Mouse (Mus musculus): ENCODE results near the gene 4933406M09Rik. TPM values are rescaled to one million over a fixed set of nuclear protein-coding genes. Genes with fewer than 3 reads are reported as not detected.

The 4933406M09Rik gene
- polyA plus RNA-seq, 1 experiment from 2014 or later: not detected

GRCm38 (mm10) chr1:134415168-134415831 is 29.6 kb downstream of the 4933406M09Rik start, which contains the start of gene Adipor1:
Gene Adipor1, plus strand, starts transcription at chr1:134415378.
- peak within 1 kb of the TSS; percentile 94 for H3K27ac ChIP-seq
- peak within 1 kb of the TSS; percentile 70 for H3K4me2 ChIP-seq
- peaks cover 43% of the 10 kb centered on the region for H3K4me1 ChIP-seq
- no peaks in the 10 kb centered on the region for H3K27me3 ChIP-seq (replicated peaks)
- WGBS: under 1% methylated on average over 70 of the region's 77 CpGs
- peaks cover 9% of the 10 kb centered on the region for H3K36me3 ChIP-seq
- peak within 1 kb of the TSS; percentile 80 for H3K4me3 ChIP-seq (replicated peaks)
- peak within 1 kb of the TSS; percentile 64 for H3K9ac ChIP-seq
- H3K9me3 ChIP-seq: no peaks in the 10 kb centered on the region
- peak; percentile 99 for ATAC-seq (ENCODE audit: insufficient read depth, low FRiP score, low read depth)

- H3K4me1 ChIP-seq: peaks cover 43% of the 10 kb centered on the region
- H3K36me3 ChIP-seq: peaks cover 3% of the 10 kb centered on the region; the same call in 1 of the 2 replicates
- H3K27ac ChIP-seq: no peak overlapping the region
- no peaks in the 10 kb centered on the region for H3K27me3 ChIP-seq (replicated peaks)
- no peaks in the 10 kb centered on the region for H3K9me3 ChIP-seq
- no peak overlapping the region for H3K4me3 ChIP-seq (replicated peaks)
- WGBS: 65% methylated on average over 2 of the region's 2 CpGs
- no peak for ATAC-seq (ENCODE audit: insufficient read depth, low FRiP score, low read depth)
- H3K9ac ChIP-seq: no peak overlapping the region
- H3K4me2 ChIP-seq: no peak overlapping the region
Observed at GRCm38 (mm10) chr1:134418414-134418975, 32.8 kb downstream of the 4933406M09Rik start.

GRCm38 (mm10) chr1:134419176-134419575 is 33.4 kb downstream of the 4933406M09Rik start:
- Histone ChIP-seq H3K27ac (peak overlapping the region; percentile 12; the same call in 1 of the 2 replicates), H3K9me3 (no peaks in the 10 kb centered on the region), H3K27me3 (replicated peaks) (no peaks in the 10 kb centered on the region), H3K4me3 (replicated peaks) (no peak overlapping the region), H3K36me3 (peaks cover 9% of the 10 kb centered on the region), H3K4me2 (peak overlapping the region; percentile 10; the same call in 1 of the 2 replicates), H3K9ac (no peak overlapping the region), H3K4me1 (peaks cover 41% of the 10 kb centered on the region)
- 32% methylated on average over 1 of the region's 1 CpGs for WGBS
- no peak for ATAC-seq (ENCODE audit: insufficient read depth, low FRiP score, low read depth)

GRCm38 (mm10) chr1:134419751-134420458 is 34.2 kb downstream of the 4933406M09Rik start:
- ATAC-seq (ENCODE audit: insufficient read depth, low FRiP score, low read depth): no peak
- no peaks in the 10 kb centered on the region for H3K27me3 ChIP-seq (replicated peaks)
- H3K27ac ChIP-seq: peak overlapping the region; percentile 41
- H3K4me1 ChIP-seq: peaks cover 38% of the 10 kb centered on the region
- 40% methylated on average over 5 of the region's 5 CpGs for WGBS
- no peaks in the 10 kb centered on the region for H3K9me3 ChIP-seq
- H3K9ac ChIP-seq: no peak overlapping the region
- peaks cover 14% of the 10 kb centered on the region for H3K36me3 ChIP-seq
- H3K4me2 ChIP-seq: no peak overlapping the region
- H3K4me3 ChIP-seq (replicated peaks): no peak overlapping the region

GRCm38 (mm10) chr1:134423911-134424310 is 38.2 kb downstream of the 4933406M09Rik start:
- Histone ChIP-seq H3K4me1 (peaks cover 11% of the 10 kb centered on the region), H3K4me3 (replicated peaks) (no peak overlapping the region), H3K27ac (no peak overlapping the region), H3K9ac (no peak overlapping the region), H3K9me3 (no peaks in the 10 kb centered on the region), H3K27me3 (replicated peaks) (no peaks in the 10 kb centered on the region), H3K36me3 (peaks cover 46% of the 10 kb centered on the region), H3K4me2 (no peak overlapping the region)
- ATAC-seq (ENCODE audit: insufficient read depth, low FRiP score, low read depth): peak; percentile 57; the same call in 1 of the 2 replicates
- 66% methylated on average over 10 of the region's 10 CpGs for WGBS

- H3K9me3 ChIP-seq: no peaks in the 10 kb centered on the region
- no peaks in the 10 kb centered on the region for H3K4me1 ChIP-seq
- H3K4me3 ChIP-seq (replicated peaks): no peak overlapping the region
- peaks cover 56% of the 10 kb centered on the region for H3K36me3 ChIP-seq
- H3K4me2 ChIP-seq: no peak overlapping the region
- H3K27me3 ChIP-seq (replicated peaks): no peaks in the 10 kb centered on the region
- WGBS: 66% methylated on average over 5 of the region's 5 CpGs
- peak; percentile 98 for ATAC-seq (ENCODE audit: insufficient read depth, low FRiP score, low read depth)
- H3K27ac ChIP-seq: no peak overlapping the region
- no peak overlapping the region for H3K9ac ChIP-seq
Observed at GRCm38 (mm10) chr1:134426289-134426688, 40.5 kb downstream of the 4933406M09Rik start.

GRCm38 (mm10) chr1:134433002-134433401 is 47.3 kb downstream of the 4933406M09Rik start:
- Histone ChIP-seq H3K4me1 (no peaks in the 10 kb centered on the region), H3K9ac (no peak overlapping the region), H3K4me3 (replicated peaks) (no peak overlapping the region), H3K4me2 (no peak overlapping the region), H3K9me3 (no peaks in the 10 kb centered on the region), H3K36me3 (peaks cover 29% of the 10 kb centered on the region), H3K27me3 (replicated peaks) (no peaks in the 10 kb centered on the region), H3K27ac (no peak overlapping the region)
- ATAC-seq (ENCODE audit: insufficient read depth, low FRiP score, low read depth): no peak
- 71% methylated on average over 10 of the region's 10 CpGs for WGBS

GRCm38 (mm10) chr1:134433473-134433872 is 47.7 kb downstream of the 4933406M09Rik start:
- H3K36me3 ChIP-seq: peaks cover 26% of the 10 kb centered on the region
- 90% methylated on average over 4 of the region's 4 CpGs for WGBS
- H3K4me2 ChIP-seq: no peak overlapping the region

GRCm38 (mm10) chr1:134435414-134435813 is 49.7 kb downstream of the 4933406M09Rik start:
- WGBS: 29% methylated on average over 4 of the region's 4 CpGs
- no peak overlapping the region for H3K4me2 ChIP-seq
- no peak overlapping the region for H3K27ac ChIP-seq
- H3K27me3 ChIP-seq (replicated peaks): no peaks in the 10 kb centered on the region
- peaks cover 20% of the 10 kb centered on the region for H3K36me3 ChIP-seq
- no peak overlapping the region for H3K4me3 ChIP-seq (replicated peaks)
- no peak for ATAC-seq (ENCODE audit: insufficient read depth, low FRiP score, low read depth)
- no peaks in the 10 kb centered on the region for H3K9me3 ChIP-seq
- H3K9ac ChIP-seq: no peak overlapping the region
- H3K4me1 ChIP-seq: no peaks in the 10 kb centered on the region

More at GRCm38 (mm10) chr1:134433473-134433872, 47.7 kb downstream of the 4933406M09Rik start:
- Histone ChIP-seq H3K27ac (no peak overlapping the region), H3K27me3 (replicated peaks) (no peaks in the 10 kb centered on the region), H3K9ac (no peak overlapping the region), H3K4me1 (no peaks in the 10 kb centered on the region), H3K4me3 (replicated peaks) (no peak overlapping the region), H3K9me3 (no peaks in the 10 kb centered on the region)
- ATAC-seq (ENCODE audit: insufficient read depth, low FRiP score, low read depth): no peak

- WGBS: 77% methylated on average over 6 of the region's 6 CpGs
- H3K4me1 ChIP-seq: no peaks in the 10 kb centered on the region
- ATAC-seq (ENCODE audit: insufficient read depth, low FRiP score, low read depth): no peak
Observed at GRCm38 (mm10) chr1:134440437-134440836, 54.7 kb downstream of the 4933406M09Rik start.

More at GRCm38 (mm10) chr1:134440437-134440836, 54.7 kb downstream of the 4933406M09Rik start:
- Histone ChIP-seq H3K9me3 (no peaks in the 10 kb centered on the region), H3K27me3 (replicated peaks) (no peaks in the 10 kb centered on the region), H3K27ac (no peak overlapping the region), H3K4me3 (replicated peaks) (no peak overlapping the region), H3K4me2 (no peak overlapping the region), H3K36me3 (no peaks in the 10 kb centered on the region), H3K9ac (no peak overlapping the region)

Measured in stomach, embryonic 15.5 days (tissue).